Comparison of ENCODE assay signal across 14 mouse cellular contexts in the genomic region with DNA sequence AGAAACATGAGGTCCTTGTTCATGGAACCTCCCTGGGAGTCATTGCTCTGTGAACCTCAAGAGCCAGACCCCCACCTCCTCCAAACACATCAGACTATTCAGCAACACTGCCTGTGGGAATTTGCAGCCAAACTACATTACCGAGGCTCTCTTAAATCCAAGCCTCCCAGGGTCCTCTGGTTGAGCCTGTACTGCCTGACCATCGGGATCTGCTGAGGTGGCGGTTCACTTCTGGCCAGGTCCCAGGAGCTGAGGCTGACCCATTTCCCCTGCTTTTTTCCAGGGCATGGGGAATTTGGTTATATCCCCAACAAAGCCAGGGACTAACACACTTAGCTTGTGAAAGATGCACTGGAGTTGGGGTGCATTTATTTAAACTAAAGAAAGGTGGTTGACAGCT. TPM values are rescaled to one million over a fixed set of nuclear protein-coding genes. Genes with fewer than 3 reads are reported as not detected.
DNase-seq lines count a peak whose midpoint lies in the region; ATAC-seq and TF ChIP-seq lines count a peak whose summit lies in the region.
"Had no signal": no experiment of that assay in that cellular context is flagged by ENCODE, and none has a peak within 500 bp of the region (broad histone marks: within the 10 kb centered on the region; RNA-seq: fewer than 3 reads in every experiment).

No protein-coding gene starts in this region.

- no peak overlapping the region for H3K9ac ChIP-seq in lung, embryonic 14.5 days
- peak overlapping the region; percentile 33; the same call in 1 of the 2 replicates for H3K9ac ChIP-seq in forebrain, embryonic 12.5 days
- peak overlapping the region; percentile 58 for H3K9ac ChIP-seq in hindbrain, embryonic 16.5 days (ENCODE audit: low read depth, low read length)
- H3K9ac ChIP-seq in neural tube, embryonic 14.5 days (replicated peaks; ENCODE audit: low read depth, low read length): peak overlapping the region; percentile 51; the same call in 1 of the 2 replicates
- H3K9ac ChIP-seq in liver, embryonic 12.5 days: no peak overlapping the region
- H3K9ac ChIP-seq: limb, embryonic 15.5 days had no signal

- H3K36me3 ChIP-seq in lung, embryonic 14.5 days (ENCODE audit: insufficient read depth): no peaks in the 10 kb centered on the region
- 0 out of 2 replicates have a peak, but pooled peaks cover 6% of the 10 kb centered on the region for H3K36me3 ChIP-seq in forebrain, embryonic 12.5 days (replicated peaks)
- H3K36me3 ChIP-seq in hindbrain, embryonic 16.5 days (ENCODE audit: control insufficient read depth, insufficient read depth, low read length): no peaks in the 10 kb centered on the region
- H3K36me3 ChIP-seq in neural tube, embryonic 14.5 days (ENCODE audit: control insufficient read depth, insufficient read depth, low read length): no peaks in the 10 kb centered on the region
- H3K36me3 ChIP-seq in liver, embryonic 12.5 days: peaks cover 10% of the 10 kb centered on the region; the same call in 1 of the 2 replicates

- DNase-seq in lung, embryonic 14.5 days: peak; percentile 38
- no peak for DNase-seq in lung, postnatal 4 days
- no peak for DNase-seq in retina, postnatal 1 day
- DNase-seq: embryo, embryonic 11 days; heart, adult 11 months; heart, postnatal 36 days; layer of hippocampus, postnatal 36 days; spleen, adult 18-20 months had no signal

- WGBS in lung, embryonic 14.5 days: 37% methylated on average over 3 of the region's 3 CpGs
- WGBS in forebrain, embryonic 12.5 days: 16% methylated on average over 3 of the region's 3 CpGs
- 12% methylated on average over 3 of the region's 3 CpGs for WGBS in hindbrain, embryonic 16.5 days
- 12% methylated on average over 3 of the region's 3 CpGs for WGBS in neural tube, embryonic 14.5 days
- 74% methylated on average over 3 of the region's 3 CpGs for WGBS in liver, embryonic 12.5 days (ENCODE audit: insufficient replicate concordance)

- H3K9me3 ChIP-seq in lung, embryonic 14.5 days (ENCODE audit: low read depth, low read length): no peaks in the 10 kb centered on the region
- H3K9me3 ChIP-seq in forebrain, embryonic 12.5 days: no peaks in the 10 kb centered on the region
- no peaks in the 10 kb centered on the region for H3K9me3 ChIP-seq in hindbrain, embryonic 16.5 days (ENCODE audit: control insufficient read depth, low read length)
- no peaks in the 10 kb centered on the region for H3K9me3 ChIP-seq in neural tube, embryonic 14.5 days (ENCODE audit: control insufficient read depth, low read length)
- H3K9me3 ChIP-seq in liver, embryonic 12.5 days (replicated peaks): no peaks in the 10 kb centered on the region
- H3K9me3 ChIP-seq: limb, embryonic 15.5 days had no signal

- ATAC-seq in lung, embryonic 14.5 days (ENCODE audit: insufficient read depth): peak; percentile 42; the same call in 1 of the 2 replicates
- ATAC-seq in forebrain, embryonic 12.5 days (ENCODE audit: low FRiP score): no peak
- no peak for ATAC-seq in hindbrain, embryonic 16.5 days
- ATAC-seq in neural tube, embryonic 14.5 days (ENCODE audit: low read depth): no peak
- no peak for ATAC-seq in liver, embryonic 12.5 days

- peak overlapping the region; percentile 2; the same call in 1 of the 2 replicates for H3K4me2 ChIP-seq in lung, embryonic 14.5 days
- peak overlapping the region; percentile 52 for H3K4me2 ChIP-seq in forebrain, embryonic 12.5 days
- H3K4me2 ChIP-seq in hindbrain, embryonic 16.5 days (ENCODE audit: low read length): peak overlapping the region; percentile 69
- peak overlapping the region; percentile 92 for H3K4me2 ChIP-seq in neural tube, embryonic 14.5 days (ENCODE audit: low read depth, low read length)
- no peak overlapping the region for H3K4me2 ChIP-seq in liver, embryonic 12.5 days
- H3K4me2 ChIP-seq: limb, embryonic 15.5 days had no signal

- 0 out of 2 replicates have a peak, but pooled peaks cover 2% of the 10 kb centered on the region for H3K4me1 ChIP-seq in lung, embryonic 14.5 days (ENCODE audit: insufficient read depth)
- H3K4me1 ChIP-seq in forebrain, embryonic 12.5 days: peaks cover 61% of the 10 kb centered on the region
- H3K4me1 ChIP-seq in hindbrain, embryonic 16.5 days (ENCODE audit: control insufficient read depth, insufficient read depth, low read depth, low read length): peaks cover 51% of the 10 kb centered on the region
- peaks cover 49% of the 10 kb centered on the region for H3K4me1 ChIP-seq in neural tube, embryonic 14.5 days (ENCODE audit: control insufficient read depth, insufficient read depth, low read length)
- H3K4me1 ChIP-seq in liver, embryonic 12.5 days: peaks cover 12% of the 10 kb centered on the region

- TF ChIP-seq CTCF in lung, embryonic 14.5 days (IDR thresholded peaks at IDR 0.05; ENCODE audit: low read depth): no peak

- H3K27ac ChIP-seq in lung, embryonic 14.5 days (ENCODE audit: low read depth): no peak overlapping the region; the same call in 1 of the 2 replicates
- H3K27ac ChIP-seq in forebrain, embryonic 12.5 days: 0 out of 2 replicates have a peak overlapping the region, but pooled peaks have one; percentile 13
- H3K27ac ChIP-seq in hindbrain, embryonic 16.5 days (ENCODE audit: low read depth, low read length): peak overlapping the region; percentile 21
- H3K27ac ChIP-seq in neural tube, embryonic 14.5 days (ENCODE audit: low read depth, low read length): no peak overlapping the region
- no peak overlapping the region for H3K27ac ChIP-seq in liver, embryonic 12.5 days
- H3K27ac ChIP-seq: kidney, postnatal 0 days; limb, embryonic 15.5 days had no signal

- no peak overlapping the region for H3K4me3 ChIP-seq in lung, embryonic 14.5 days (ENCODE audit: low read depth, low read length)
- peak overlapping the region; percentile 25 for H3K4me3 ChIP-seq in forebrain, embryonic 12.5 days (replicated peaks)
- peak overlapping the region; percentile 46 for H3K4me3 ChIP-seq in hindbrain, embryonic 16.5 days (ENCODE audit: low read length)
- peak overlapping the region; percentile 82 for H3K4me3 ChIP-seq in neural tube, embryonic 14.5 days (ENCODE audit: low read depth, low read length)
- no peak overlapping the region for H3K4me3 ChIP-seq in liver, embryonic 12.5 days
- H3K4me3 ChIP-seq: limb, embryonic 15.5 days had no signal

- peaks cover 19% of the 10 kb centered on the region for H3K27me3 ChIP-seq in lung, embryonic 14.5 days (ENCODE audit: insufficient read depth, low read length)
- peaks cover 8% of the 10 kb centered on the region; the same call in 1 of the 2 replicates for H3K27me3 ChIP-seq in forebrain, embryonic 12.5 days
- H3K27me3 ChIP-seq in hindbrain, embryonic 16.5 days (replicated peaks; ENCODE audit: control insufficient read depth, insufficient read depth, low read length): no peaks in the 10 kb centered on the region
- peaks cover 3% of the 10 kb centered on the region; the same call in 1 of the 2 replicates for H3K27me3 ChIP-seq in neural tube, embryonic 14.5 days (ENCODE audit: control insufficient read depth, insufficient read depth, low read length)
- H3K27me3 ChIP-seq in liver, embryonic 12.5 days (replicated peaks): peaks cover 34% of the 10 kb centered on the region

RNA-seq across cellular contexts. Expression of a gene that starts 4.0 kb away (rescaled TPM):
- polyA plus RNA-seq in lung, embryonic 14.5 days (2014; fragmentation: Nextera tagmentation; extraction: Ambion mirVana): 0.47 and 0.63 TPM in 2 replicates
- 3.0 and 3.1 TPM in 2 replicates for polyA plus RNA-seq in forebrain, embryonic 12.5 days (2016; fragmentation: Nextera tagmentation; extraction: Ambion mirVana)
- polyA plus RNA-seq in hindbrain, embryonic 16.5 days (2015; fragmentation: Nextera tagmentation; extraction: Ambion mirVana): 7.2 and 7.4 TPM in 2 replicates
- polyA plus RNA-seq in neural tube, embryonic 14.5 days (2014; fragmentation: Nextera tagmentation; extraction: Ambion mirVana): 9.7 and 11.5 TPM in 2 replicates
- 0.16 and 0.30 TPM in 2 replicates for polyA plus RNA-seq in liver, embryonic 12.5 days (2016; fragmentation: Nextera tagmentation; extraction: Ambion mirVana)

Comparison
In these comparisons a context has a peak if more than half of its experiments do, and no peak if none do; other contexts are left out.
1. H3K27ac ChIP-seq: peak in forebrain, embryonic 12.5 days (single experiment) and hindbrain, embryonic 16.5 days (single experiment); none in lung, embryonic 14.5 days (single experiment), neural tube, embryonic 14.5 days (single experiment) and liver, embryonic 12.5 days (single experiment).
2. H3K4me3 ChIP-seq: peak in forebrain, embryonic 12.5 days (single experiment), hindbrain, embryonic 16.5 days (single experiment) and neural tube, embryonic 14.5 days (single experiment); none in lung, embryonic 14.5 days (single experiment) and liver, embryonic 12.5 days (single experiment).
3. H3K9ac ChIP-seq: peak in forebrain, embryonic 12.5 days (single experiment), hindbrain, embryonic 16.5 days (single experiment) and neural tube, embryonic 14.5 days (single experiment); none in lung, embryonic 14.5 days (single experiment) and liver, embryonic 12.5 days (single experiment).